Mouse (Mus musculus) left cerebral cortex, adult 18-20 months (tissue): ENCODE data around the gene Olfr430. TPM values are rescaled to one million over a fixed set of nuclear protein-coding genes. Genes with fewer than 3 reads are reported as not detected.
"Not testable (repeated sequence)": the region's sequence is repeated elsewhere in the genome, so short reads cannot be mapped to it uniquely, and the experiment has no call there.

Experiments used
- DNase-seq, 2 experiments: peaks; one replicate each; pipeline ENCODE4 v3.0.0; 2021 to 2022; ENCODE audit warnings: low spot score in 2 of 2, mixed read lengths in 1 of 2
- long read RNA-seq, 2 experiments: library from polyadenylated mRNA; stranded (forward); transcript quantifications; one replicate each; pipeline ENCODE4 v2.0.0; 2021
- total RNA-seq, 2 experiments: library from RNA; stranded (reverse); gene quantifications; 2 replicates each; pipeline ENCODE4 v1.2.3; 2021

Olfr430 gene
- total RNA-seq, result not detected
- long read RNA-seq, experiment 1, result 0 reads
- long read RNA-seq, experiment 2, result 0 reads

GRCm38 (mm10) chr1:174066305-174066704 is at the start of gene Olfr430:
Olfr430 (plus strand) TSS chr1:174066605.
- no peak for DNase-seq

GRCm38 (mm10) chr1:174031698-174032097 is 34.7 kb upstream of the Olfr430 start, which contains the start of gene Ifi205:
Ifi205 (minus strand) TSS chr1:174031810.
- no peak for DNase-seq

- DNase-seq, result no peak
Measured at GRCm38 (mm10) chr1:174035841-174036240, 30.6 kb upstream of the Olfr430 start.

- DNase-seq, result no peak
Measured at GRCm38 (mm10) chr1:174038480-174038879, 27.9 kb upstream of the Olfr430 start.

GRCm38 (mm10) chr1:174040523-174041177 is 25.8 kb upstream of the Olfr430 start, which contains the start of gene Olfr433:
Olfr433 (plus strand) TSS chr1:174040705.
- peak in 1 of 2 experiments; percentile 5 for DNase-seq

GRCm38 (mm10) chr1:174042091-174042884 is 24.1 kb upstream of the Olfr430 start:
- DNase-seq, result not testable (repeated sequence)

GRCm38 (mm10) chr1:174044431-174044830 is 22.0 kb upstream of the Olfr430 start:
- DNase-seq, result no peak

GRCm38 (mm10) chr1:174048227-174048626 is 18.2 kb upstream of the Olfr430 start:
- DNase-seq, result not testable (repeated sequence)

- DNase-seq, result no peak
Measured at GRCm38 (mm10) chr1:174048893-174049292, 17.5 kb upstream of the Olfr430 start, which contains the start of gene Olfr432. Olfr432 (plus strand) TSS chr1:174049205.

GRCm38 (mm10) chr1:174049357-174049756 is 17.0 kb upstream of the Olfr430 start:
- DNase-seq, result not testable (repeated sequence)

GRCm38 (mm10) chr1:174050532-174050931 is 15.9 kb upstream of the Olfr430 start:
- no peak for DNase-seq

GRCm38 (mm10) chr1:174051515-174051914 is 14.9 kb upstream of the Olfr430 start:
- DNase-seq, result no peak

GRCm38 (mm10) chr1:174051931-174052536 is 14.4 kb upstream of the Olfr430 start:
- no peak for DNase-seq

GRCm38 (mm10) chr1:174052981-174053380 is 13.4 kb upstream of the Olfr430 start:
- no peak for DNase-seq

- no peak for DNase-seq
Measured at GRCm38 (mm10) chr1:174055248-174055647, 11.2 kb upstream of the Olfr430 start.

- no peak for DNase-seq
Measured at GRCm38 (mm10) chr1:174084031-174084430, 17.6 kb downstream of the Olfr430 start, which contains the start of gene Olfr429. Olfr429 (plus strand) TSS chr1:174084331.

GRCm38 (mm10) chr1:174096591-174096990 is 30.2 kb downstream of the Olfr430 start, which contains the start of gene Olfr427:
Olfr427 (plus strand) TSS chr1:174096891.
- no peak for DNase-seq

- no peak for DNase-seq
Measured at GRCm38 (mm10) chr1:174103735-174104134, 37.3 kb downstream of the Olfr430 start.

GRCm38 (mm10) chr1:174121062-174121461 is 54.7 kb downstream of the Olfr430 start, which contains the start of gene Olfr231:
Olfr231 (minus strand) TSS chr1:174121162.
- DNase-seq, result no peak
